Mouse (Mus musculus): ENCODE results near the gene Asrgl1. TPM values are rescaled to one million over a fixed set of nuclear protein-coding genes. Genes with fewer than 3 reads are reported as not detected.
A peak's percentile ranks its signal among the peaks of the same experiment; 100 is the strongest.

The Asrgl1 gene
- polyA plus RNA-seq, 1 experiment from 2014 or later, result 24.0 TPM

GRCm38 (mm10) chr19:9119655-9120425 is 15.6 kb downstream of the Asrgl1 start:
- peaks cover 20% of the 10 kb centered on the region for H3K36me3 ChIP-seq
- H3K27ac ChIP-seq, result no peak overlapping the region
- H3K9me3 ChIP-seq, result no peaks in the 10 kb centered on the region
- H3K4me2 ChIP-seq, result no peak overlapping the region
- no peak overlapping the region for H3K9ac ChIP-seq (replicated peaks)
- no peaks in the 10 kb centered on the region for H3K4me1 ChIP-seq (replicated peaks)
- no peaks in the 10 kb centered on the region for H3K27me3 ChIP-seq
- no peak overlapping the region for H3K4me3 ChIP-seq (replicated peaks)
- WGBS, result 90% methylated on average over 3 of the region's 3 CpGs
- no peak for ATAC-seq (ENCODE audit: insufficient number of reproducible peaks, insufficient read depth, low FRiP score, low TSS enrichment, low read depth)

GRCm38 (mm10) chr19:9117275-9117674 is 18.2 kb downstream of the Asrgl1 start:
- Histone ChIP-seq H3K36me3 (peaks cover 37% of the 10 kb centered on the region), H3K4me2 (no peak overlapping the region), H3K27ac (no peak overlapping the region), H3K4me1 (replicated peaks) (no peaks in the 10 kb centered on the region), H3K27me3 (no peaks in the 10 kb centered on the region), H3K9ac (replicated peaks) (no peak overlapping the region), H3K9me3 (no peaks in the 10 kb centered on the region), H3K4me3 (replicated peaks) (no peak overlapping the region)
- WGBS, result 88% methylated on average over 5 of the region's 5 CpGs
- no peak for ATAC-seq (ENCODE audit: insufficient number of reproducible peaks, insufficient read depth, low FRiP score, low TSS enrichment, low read depth)

GRCm38 (mm10) chr19:9116268-9116667 is 19.2 kb downstream of the Asrgl1 start:
- no peak overlapping the region for H3K9ac ChIP-seq (replicated peaks)
- no peaks in the 10 kb centered on the region for H3K9me3 ChIP-seq
- ATAC-seq (ENCODE audit: insufficient number of reproducible peaks, insufficient read depth, low FRiP score, low TSS enrichment, low read depth), result no peak
- H3K4me3 ChIP-seq (replicated peaks), result no peak overlapping the region
- peaks cover 37% of the 10 kb centered on the region for H3K36me3 ChIP-seq
- 82% methylated on average over 4 of the region's 4 CpGs for whole genome bisulfite sequencing
- no peaks in the 10 kb centered on the region for H3K27me3 ChIP-seq
- H3K4me2 ChIP-seq, result no peak overlapping the region
- no peaks in the 10 kb centered on the region for H3K4me1 ChIP-seq (replicated peaks)
- H3K27ac ChIP-seq, result no peak overlapping the region

- H3K27ac ChIP-seq, result no peak overlapping the region
- peaks cover 8% of the 10 kb centered on the region for H3K4me1 ChIP-seq (replicated peaks)
- ATAC-seq (ENCODE audit: insufficient number of reproducible peaks, insufficient read depth, low FRiP score, low TSS enrichment, low read depth), result no peak
- H3K9ac ChIP-seq (replicated peaks), result no peak overlapping the region
- peaks cover 28% of the 10 kb centered on the region for H3K36me3 ChIP-seq
- no peaks in the 10 kb centered on the region for H3K27me3 ChIP-seq
- no peak overlapping the region for H3K4me3 ChIP-seq (replicated peaks)
- no peak overlapping the region for H3K4me2 ChIP-seq
- H3K9me3 ChIP-seq, result no peaks in the 10 kb centered on the region
- 74% methylated on average over 8 of the region's 8 CpGs for WGBS
These were observed 23.4 kb downstream of the Asrgl1 start for GRCm38 (mm10) chr19:9112043-9112442.

GRCm38 (mm10) chr19:9110182-9110869 is 25.1 kb downstream of the Asrgl1 start:
- Histone ChIP-seq H3K27ac (no peak overlapping the region), H3K4me2 (no peak overlapping the region), H3K27me3 (no peaks in the 10 kb centered on the region), H3K36me3 (peaks cover 20% of the 10 kb centered on the region), H3K4me3 (replicated peaks) (no peak overlapping the region), H3K9ac (replicated peaks) (no peak overlapping the region), H3K9me3 (no peaks in the 10 kb centered on the region), H3K4me1 (replicated peaks) (peaks cover 20% of the 10 kb centered on the region)
- WGBS, result 47% methylated on average over 4 of the region's 4 CpGs
- ATAC-seq (ENCODE audit: insufficient number of reproducible peaks, insufficient read depth, low FRiP score, low TSS enrichment, low read depth), result peak; percentile 63; the same call in 1 of the 2 replicates

- WGBS, result 83% methylated on average over 1 of the region's 1 CpGs
These were observed 26.9 kb downstream of the Asrgl1 start for GRCm38 (mm10) chr19:9108536-9108935.

GRCm38 (mm10) chr19:9107379-9107755 is 28.1 kb downstream of the Asrgl1 start:
- ATAC-seq (ENCODE audit: insufficient number of reproducible peaks, insufficient read depth, low FRiP score, low TSS enrichment, low read depth), result 0 out of 2 replicates have a peak, but pooled peaks have one; percentile 6
- no peak overlapping the region for H3K27ac ChIP-seq
- H3K9ac ChIP-seq (replicated peaks), result no peak overlapping the region

More at GRCm38 (mm10) chr19:9108536-9108935, 26.9 kb downstream of the Asrgl1 start:
- Histone ChIP-seq H3K27ac (no peak overlapping the region), H3K4me3 (replicated peaks) (no peak overlapping the region), H3K4me1 (replicated peaks) (peaks cover 20% of the 10 kb centered on the region), H3K9me3 (no peaks in the 10 kb centered on the region), H3K9ac (replicated peaks) (no peak overlapping the region), H3K36me3 (peaks cover 9% of the 10 kb centered on the region), H3K27me3 (no peaks in the 10 kb centered on the region), H3K4me2 (no peak overlapping the region)
- no peak for ATAC-seq (ENCODE audit: insufficient number of reproducible peaks, insufficient read depth, low FRiP score, low TSS enrichment, low read depth)

GRCm38 (mm10) chr19:9106751-9107378 is 28.6 kb downstream of the Asrgl1 start:
- H3K36me3 ChIP-seq, result no peaks in the 10 kb centered on the region
- WGBS, result 51% methylated on average over 4 of the region's 4 CpGs
- ATAC-seq (ENCODE audit: insufficient number of reproducible peaks, insufficient read depth, low FRiP score, low TSS enrichment, low read depth), result 0 out of 2 replicates have a peak, but pooled peaks have one; percentile 21
- no peak overlapping the region for H3K9ac ChIP-seq (replicated peaks)
- H3K27me3 ChIP-seq, result no peaks in the 10 kb centered on the region
- no peaks in the 10 kb centered on the region for H3K9me3 ChIP-seq
- H3K27ac ChIP-seq, result 0 out of 2 replicates have a peak overlapping the region, but pooled peaks have one; percentile 26
- no peak overlapping the region for H3K4me3 ChIP-seq (replicated peaks)
- no peak overlapping the region for H3K4me2 ChIP-seq
- peaks cover 20% of the 10 kb centered on the region for H3K4me1 ChIP-seq (replicated peaks)

More at GRCm38 (mm10) chr19:9107379-9107755, 28.1 kb downstream of the Asrgl1 start:
- H3K4me1 ChIP-seq (replicated peaks), result peaks cover 20% of the 10 kb centered on the region
- H3K4me3 ChIP-seq (replicated peaks), result no peak overlapping the region
- H3K9me3 ChIP-seq, result no peaks in the 10 kb centered on the region
- peaks cover under 1% of the 10 kb centered on the region; the same call in 1 of the 2 replicates for H3K36me3 ChIP-seq
- H3K27me3 ChIP-seq, result no peaks in the 10 kb centered on the region
- WGBS, result 64% methylated on average over 1 of the region's 1 CpGs
- no peak overlapping the region for H3K4me2 ChIP-seq

- H3K4me3 ChIP-seq (replicated peaks), result no peak overlapping the region
- no peaks in the 10 kb centered on the region for H3K9me3 ChIP-seq
- no peak overlapping the region for H3K9ac ChIP-seq (replicated peaks)
- 40% methylated on average over 5 of the region's 5 CpGs for WGBS
- no peaks in the 10 kb centered on the region for H3K36me3 ChIP-seq
- H3K27ac ChIP-seq, result 0 out of 2 replicates have a peak overlapping the region, but pooled peaks have one; percentile 26
- no peaks in the 10 kb centered on the region for H3K27me3 ChIP-seq
- peaks cover 20% of the 10 kb centered on the region for H3K4me1 ChIP-seq (replicated peaks)
- 0 out of 2 replicates have a peak, but pooled peaks have one; percentile 24 for ATAC-seq (ENCODE audit: insufficient number of reproducible peaks, insufficient read depth, low FRiP score, low TSS enrichment, low read depth)
- H3K4me2 ChIP-seq, result no peak overlapping the region
These were observed 29.3 kb downstream of the Asrgl1 start for GRCm38 (mm10) chr19:9106096-9106495.

- no peak overlapping the region for H3K4me2 ChIP-seq
These were observed 30.2 kb downstream of the Asrgl1 start for GRCm38 (mm10) chr19:9105101-9105685.

GRCm38 (mm10) chr19:9103986-9104385 is 31.4 kb downstream of the Asrgl1 start:
- Histone ChIP-seq H3K4me2 (no peak overlapping the region), H3K4me1 (replicated peaks) (peaks cover 15% of the 10 kb centered on the region), H3K36me3 (no peaks in the 10 kb centered on the region), H3K27me3 (no peaks in the 10 kb centered on the region), H3K9me3 (no peaks in the 10 kb centered on the region), H3K27ac (no peak overlapping the region), H3K4me3 (replicated peaks) (no peak overlapping the region), H3K9ac (replicated peaks) (no peak overlapping the region)
- WGBS, result 84% methylated on average over 4 of the region's 4 CpGs
- ATAC-seq (ENCODE audit: insufficient number of reproducible peaks, insufficient read depth, low FRiP score, low TSS enrichment, low read depth), result no peak

More at GRCm38 (mm10) chr19:9105101-9105685, 30.2 kb downstream of the Asrgl1 start:
- Histone ChIP-seq H3K4me1 (replicated peaks) (peaks cover 20% of the 10 kb centered on the region), H3K27me3 (no peaks in the 10 kb centered on the region), H3K9ac (replicated peaks) (no peak overlapping the region), H3K9me3 (no peaks in the 10 kb centered on the region), H3K36me3 (no peaks in the 10 kb centered on the region), H3K4me3 (replicated peaks) (no peak overlapping the region), H3K27ac (no peak overlapping the region)
- no peak for ATAC-seq (ENCODE audit: insufficient number of reproducible peaks, insufficient read depth, low FRiP score, low TSS enrichment, low read depth)
- WGBS, result 66% methylated on average over 3 of the region's 3 CpGs

Measured in limb, embryonic 12.5 days (tissue).